Mouse (Mus musculus) brain, embryonic 14.5 days (tissue): ENCODE measurements around the gene Cd209g. TPM values are rescaled to one million over a fixed set of nuclear protein-coding genes. Genes with fewer than 3 reads are reported as not detected.

Source experiments
- DNase-seq: peaks from one replicate; pipeline ENCODE4 v3.0.0-alpha.2; 2011; ENCODE audit warnings: low read depth
- CTCF ChIP-seq: fragments of 200-500 bp; IDR thresholded peaks from 2 replicates; pipeline ENCODE4 v1.5.1; 2012; ENCODE audit warnings: inconsistent platforms, mild to moderate bottlenecking, moderate library complexity, borderline replicate concordance; ENCODE audit not compliant: insufficient read depth, insufficient read length; ENCODE audit errors: extremely low read depth
- POLR2A ChIP-seq: fragments of 200-500 bp; IDR thresholded peaks from 2 replicates; pipeline ENCODE4 v1.6.1; 2012; ENCODE audit warnings: mild to moderate bottlenecking, inconsistent platforms, borderline replicate concordance; ENCODE audit not compliant: poor library complexity, insufficient read depth, insufficient read length, severe bottlenecking; ENCODE audit errors: extremely low read depth
- polyA plus RNA-seq: library from polyadenylated mRNA; depleted of rRNA; stranded (reverse); fragments of >200 nt; gene quantifications from 2 replicates; pipeline ENCODE4 v1.2.3, GENCODE M21; 2012; rRNA removed

Cd209g gene
- polyA plus RNA-seq, 1 experiment: not detected

- DNase-seq: no peak
- TF ChIP-seq POLR2A (no peak), CTCF (no peak)
Observed at GRCm38 (mm10) chr8:4166881-4167525, 33.1 kb downstream of the Cd209g start.

GRCm38 (mm10) chr8:4167918-4168317 lies 34.0 kb downstream of the Cd209g start:
- TF ChIP-seq POLR2A: no peak
- no peak for TF ChIP-seq CTCF

GRCm38 (mm10) chr8:4172486-4172885 lies 38.6 kb downstream of the Cd209g start:
- TF ChIP-seq CTCF (no peak), POLR2A (no peak)
- no peak for DNase-seq

More at GRCm38 (mm10) chr8:4167918-4168317, 34.0 kb downstream of the Cd209g start:
- DNase-seq: no peak

- no peak for TF ChIP-seq POLR2A
- TF ChIP-seq CTCF: no peak
- DNase-seq: no peak
Observed at GRCm38 (mm10) chr8:4174018-4174417, 40.1 kb downstream of the Cd209g start.

- no peak for TF ChIP-seq CTCF
- no peak for DNase-seq
Observed at GRCm38 (mm10) chr8:4183409-4183808, 49.5 kb downstream of the Cd209g start.

GRCm38 (mm10) chr8:4186151-4186550 lies 52.3 kb downstream of the Cd209g start:
- TF ChIP-seq POLR2A (no peak), CTCF (no peak)
- DNase-seq: no peak

Other genes starting within 250 kb of the Cd209g start
- gene Cd209b, start 207.3 kb upstream of the Cd209g start, polyA plus RNA-seq: not detected in 2 replicates
- gene Cd209c, start 179.4 kb upstream of the Cd209g start, polyA plus RNA-seq: 0.05 and 0.15 TPM in 2 replicates
- 0.07 TPM in 1 of 2 replicates, not detected in the other for gene Cd209f, start 28.3 kb upstream of the Cd209g start, polyA plus RNA-seq
- 80.8 and 107 TPM in 2 replicates for gene Evi5l, start 32.5 kb downstream of the Cd209g start, polyA plus RNA-seq
- gene Prr36, start 83.4 kb downstream of the Cd209g start, polyA plus RNA-seq: 32.7 and 82.9 TPM in 2 replicates
- gene Lrrc8e, start 92.7 kb downstream of the Cd209g start, polyA plus RNA-seq: not detected in 2 replicates
- 58.7 and 63.5 TPM in 2 replicates for gene Map2k7, start 104.6 kb downstream of the Cd209g start, polyA plus RNA-seq
- gene Gm49320, start 104.8 kb downstream of the Cd209g start, polyA plus RNA-seq: 4.3 and 5.6 TPM in 2 replicates
- gene Tgfbr3l, start 114.1 kb downstream of the Cd209g start, polyA plus RNA-seq: 47.4 and 61.4 TPM in 2 replicates
- gene Snapc2, start 119.0 kb downstream of the Cd209g start, polyA plus RNA-seq: 65.5 and 75.9 TPM in 2 replicates
- gene Ctxn1, start 125.2 kb downstream of the Cd209g start, polyA plus RNA-seq: 399 and 499 TPM in 2 replicates
- 76.3 and 92.6 TPM in 2 replicates for gene Timm44, start 141.8 kb downstream of the Cd209g start, polyA plus RNA-seq
- gene Ccl25, start 191.1 kb downstream of the Cd209g start, polyA plus RNA-seq: 14.0 and 14.8 TPM in 2 replicates
- gene Elavl1, start 191.3 kb downstream of the Cd209g start, polyA plus RNA-seq: 55.8 and 63.9 TPM in 2 replicates